Mouse (Mus musculus): ENCODE measurements around the gene Kcnk18. TPM values are rescaled to one million over a fixed set of nuclear protein-coding genes. Genes with fewer than 3 reads are reported as not detected.

Gene Kcnk18
- polyA plus RNA-seq, 1 experiment from 2014 or later, result not detected

- Histone ChIP-seq H3K4me2 (no peak overlapping the region), H3K27me3 (replicated peaks) (peaks cover 86% of the 10 kb centered on the region), H3K4me3 (no peak overlapping the region), H3K27ac (no peak overlapping the region), H3K4me1 (no peaks in the 10 kb centered on the region; the same call in 1 of the 2 replicates), H3K9me3 (replicated peaks) (no peaks in the 10 kb centered on the region), H3K36me3 (no peaks in the 10 kb centered on the region), H3K9ac (no peak overlapping the region)
- 20% methylated on average over 2 of the region's 2 CpGs for WGBS (ENCODE audit: insufficient replicate concordance)
- ATAC-seq, result no peak
Measured at GRCm38 (mm10) chr19:59192491-59192890, 26.5 kb upstream of the Kcnk18 start.

- Histone ChIP-seq H3K4me1 (no peaks in the 10 kb centered on the region; the same call in 1 of the 2 replicates), H3K4me2 (peak overlapping the region; percentile 40), H3K27me3 (replicated peaks) (peaks cover 92% of the 10 kb centered on the region), H3K36me3 (no peaks in the 10 kb centered on the region), H3K4me3 (no peak overlapping the region; the same call in 1 of the 2 replicates), H3K9me3 (replicated peaks) (no peaks in the 10 kb centered on the region), H3K27ac (no peak overlapping the region), H3K9ac (no peak overlapping the region)
- 2% methylated on average over 10 of the region's 10 CpGs for WGBS (ENCODE audit: insufficient replicate concordance)
- no peak for ATAC-seq
Measured at GRCm38 (mm10) chr19:59193456-59193855, 25.6 kb upstream of the Kcnk18 start.

- no peaks in the 10 kb centered on the region; the same call in 1 of the 2 replicates for H3K4me1 ChIP-seq
- no peak overlapping the region; the same call in 1 of the 2 replicates for H3K4me3 ChIP-seq
- no peak for ATAC-seq
- H3K36me3 ChIP-seq, result no peaks in the 10 kb centered on the region
- WGBS (ENCODE audit: insufficient replicate concordance), result 1% methylated on average over 50 of the region's 50 CpGs
- peak overlapping the region; percentile 40 for H3K4me2 ChIP-seq
- H3K9me3 ChIP-seq (replicated peaks), result 0 out of 2 replicates have a peak, but pooled peaks cover 1% of the 10 kb centered on the region
- H3K9ac ChIP-seq, result no peak overlapping the region
- no peak overlapping the region for H3K27ac ChIP-seq
- H3K27me3 ChIP-seq (replicated peaks), result peaks cover 90% of the 10 kb centered on the region
Measured at GRCm38 (mm10) chr19:59193986-59194820, 24.8 kb upstream of the Kcnk18 start.

- Histone ChIP-seq H3K4me2 (no peak overlapping the region), H3K27me3 (replicated peaks) (peaks cover 85% of the 10 kb centered on the region), H3K27ac (no peak overlapping the region), H3K9me3 (replicated peaks) (0 out of 2 replicates have a peak, but pooled peaks cover 6% of the 10 kb centered on the region), H3K9ac (no peak overlapping the region), H3K4me1 (no peaks in the 10 kb centered on the region; the same call in 1 of the 2 replicates), H3K4me3 (no peak overlapping the region), H3K36me3 (no peaks in the 10 kb centered on the region)
- 14% methylated on average over 9 of the region's 9 CpGs for WGBS (ENCODE audit: insufficient replicate concordance)
- ATAC-seq, result no peak
Measured at GRCm38 (mm10) chr19:59195181-59195770, 23.7 kb upstream of the Kcnk18 start.

DNA sequence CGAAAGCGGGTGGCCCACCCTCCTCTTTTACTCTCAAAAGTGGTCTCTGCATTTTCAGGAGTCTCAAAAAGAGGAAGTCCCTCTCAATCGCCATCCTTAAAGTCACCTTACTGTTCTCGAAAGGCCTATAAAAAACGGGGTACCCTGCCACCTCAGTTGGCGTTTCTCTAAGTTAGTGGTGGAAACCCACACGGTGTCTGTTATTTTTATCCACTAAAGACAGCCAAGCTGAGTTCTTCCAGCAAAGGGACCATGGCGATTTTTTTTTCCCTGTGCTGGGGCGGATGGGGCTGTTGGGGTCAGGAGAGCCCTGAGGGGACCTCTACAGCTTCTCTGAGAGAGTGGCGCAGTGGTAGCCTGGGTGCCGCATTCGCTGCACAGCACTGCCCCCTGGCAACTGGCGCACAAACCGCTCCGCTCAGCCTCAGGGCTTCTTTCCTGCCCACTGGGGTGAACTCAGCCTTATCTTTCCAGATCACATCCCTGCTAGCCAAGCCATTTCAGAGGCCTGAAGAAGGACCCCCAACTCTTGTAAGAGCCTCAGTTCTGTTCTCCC lies 22.8 kb upstream of the Kcnk18 start:
- Histone ChIP-seq H3K36me3 (no peaks in the 10 kb centered on the region), H3K9ac (no peak overlapping the region), H3K4me1 (no peaks in the 10 kb centered on the region; the same call in 1 of the 2 replicates), H3K4me2 (no peak overlapping the region), H3K27ac (no peak overlapping the region), H3K27me3 (replicated peaks) (peaks cover 76% of the 10 kb centered on the region), H3K4me3 (no peak overlapping the region), H3K9me3 (replicated peaks) (0 out of 2 replicates have a peak, but pooled peaks cover 7% of the 10 kb centered on the region)
- WGBS (ENCODE audit: insufficient replicate concordance), result 8% methylated on average over 15 of the region's 15 CpGs
- no peak for ATAC-seq

GRCm38 (mm10) chr19:59198161-59198560 lies 20.9 kb upstream of the Kcnk18 start:
- Histone ChIP-seq H3K27me3 (replicated peaks) (peaks cover 58% of the 10 kb centered on the region), H3K4me3 (no peak overlapping the region), H3K36me3 (no peaks in the 10 kb centered on the region), H3K9ac (no peak overlapping the region), H3K9me3 (replicated peaks) (0 out of 2 replicates have a peak, but pooled peaks cover 8% of the 10 kb centered on the region), H3K4me2 (no peak overlapping the region), H3K4me1 (no peaks in the 10 kb centered on the region; the same call in 1 of the 2 replicates), H3K27ac (no peak overlapping the region)
- WGBS (ENCODE audit: insufficient replicate concordance), result 33% methylated on average over 7 of the region's 7 CpGs
- ATAC-seq, result no peak

DNA sequence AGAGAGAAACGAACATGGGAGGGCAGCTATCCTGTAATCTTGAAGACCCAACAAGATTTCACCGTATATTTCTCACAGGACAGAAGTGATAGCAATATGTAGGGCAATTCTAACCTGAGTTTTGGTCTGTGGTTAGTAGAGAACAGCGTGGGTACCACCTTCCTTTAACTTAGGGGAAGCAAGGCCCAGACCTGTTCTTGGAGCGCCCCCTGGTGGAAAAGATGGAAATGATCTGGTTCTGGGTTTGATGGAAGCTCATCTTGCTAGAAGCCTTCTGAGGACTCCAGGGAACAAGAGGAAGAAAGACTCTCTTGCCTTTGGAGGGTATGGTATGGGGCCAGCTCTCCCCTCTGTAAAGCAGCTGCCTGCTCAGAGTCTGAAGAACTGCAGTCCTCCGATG lies 10.5 kb upstream of the Kcnk18 start:
- no peaks in the 10 kb centered on the region for H3K4me1 ChIP-seq
- peaks cover 17% of the 10 kb centered on the region; the same call in 1 of the 2 replicates for H3K27me3 ChIP-seq (replicated peaks)
- no peak overlapping the region for H3K9ac ChIP-seq
- WGBS (ENCODE audit: insufficient replicate concordance), result 15% methylated on average over 5 of the region's 5 CpGs
- no peaks in the 10 kb centered on the region for H3K36me3 ChIP-seq
- H3K27ac ChIP-seq, result no peak overlapping the region
- H3K4me3 ChIP-seq, result no peak overlapping the region
- H3K4me2 ChIP-seq, result no peak overlapping the region
- H3K9me3 ChIP-seq (replicated peaks), result no peaks in the 10 kb centered on the region
- ATAC-seq, result no peak

- ATAC-seq, result no peak
- no peak overlapping the region for H3K9ac ChIP-seq
- H3K4me3 ChIP-seq, result no peak overlapping the region
- H3K9me3 ChIP-seq (replicated peaks), result no peaks in the 10 kb centered on the region
- no peak overlapping the region for H3K27ac ChIP-seq
- H3K4me1 ChIP-seq, result no peaks in the 10 kb centered on the region
- H3K4me2 ChIP-seq, result no peak overlapping the region
- H3K36me3 ChIP-seq, result no peaks in the 10 kb centered on the region
- WGBS (ENCODE audit: insufficient replicate concordance), result 30% methylated on average over 2 of the region's 2 CpGs
- peaks cover 17% of the 10 kb centered on the region; the same call in 1 of the 2 replicates for H3K27me3 ChIP-seq (replicated peaks)
Measured at GRCm38 (mm10) chr19:59208986-59209385, 10.0 kb upstream of the Kcnk18 start.

DNA sequence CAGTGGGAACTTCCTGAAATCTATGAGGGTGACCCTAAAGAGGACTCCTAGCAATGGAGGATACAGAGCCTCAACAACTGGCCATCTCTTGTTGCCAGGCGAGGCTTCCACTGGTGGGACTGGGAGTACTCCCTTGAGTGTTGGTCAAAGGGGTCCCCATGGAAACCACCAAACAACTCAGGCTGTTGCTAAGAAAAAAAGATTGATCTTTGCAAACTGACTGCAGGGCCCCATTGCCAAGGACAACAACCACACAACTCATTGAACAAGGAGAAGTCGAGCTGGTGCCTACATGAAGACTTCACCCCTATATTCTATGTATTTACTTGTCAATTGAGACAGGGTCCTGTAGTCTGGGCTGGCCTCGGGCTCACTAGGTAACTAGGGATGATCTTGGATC lies 2.1 kb upstream of the Kcnk18 start:
- no peaks in the 10 kb centered on the region for H3K36me3 ChIP-seq
- no peak overlapping the region for H3K4me2 ChIP-seq
- no peaks in the 10 kb centered on the region for H3K9me3 ChIP-seq (replicated peaks)
- H3K9ac ChIP-seq, result no peak overlapping the region
- H3K4me1 ChIP-seq, result no peaks in the 10 kb centered on the region
- peaks cover 3% of the 10 kb centered on the region; the same call in 1 of the 2 replicates for H3K27me3 ChIP-seq (replicated peaks)
- ATAC-seq, result no peak
- WGBS (ENCODE audit: insufficient replicate concordance), result 57% methylated on average over 3 of the region's 3 CpGs
- H3K27ac ChIP-seq, result no peak overlapping the region
- H3K4me3 ChIP-seq, result no peak overlapping the region

GRCm38 (mm10) chr19:59221131-59221530 lies 2.1 kb downstream of the Kcnk18 start:
- Histone ChIP-seq H3K4me2 (no peak overlapping the region), H3K9me3 (replicated peaks) (no peaks in the 10 kb centered on the region), H3K27me3 (replicated peaks) (no peaks in the 10 kb centered on the region; the same call in 1 of the 2 replicates), H3K36me3 (no peaks in the 10 kb centered on the region), H3K27ac (no peak overlapping the region), H3K4me1 (no peaks in the 10 kb centered on the region), H3K4me3 (no peak overlapping the region), H3K9ac (no peak overlapping the region)
- no peak for ATAC-seq
- 65% methylated on average over 3 of the region's 3 CpGs for WGBS (ENCODE audit: insufficient replicate concordance)

GRCm38 (mm10) chr19:59228376-59228775 lies 9.4 kb downstream of the Kcnk18 start:
- Histone ChIP-seq H3K4me3 (no peak overlapping the region), H3K4me2 (no peak overlapping the region), H3K9ac (no peak overlapping the region), H3K27ac (no peak overlapping the region), H3K4me1 (no peaks in the 10 kb centered on the region), H3K9me3 (replicated peaks) (no peaks in the 10 kb centered on the region), H3K27me3 (replicated peaks) (no peaks in the 10 kb centered on the region), H3K36me3 (no peaks in the 10 kb centered on the region)
- no peak for ATAC-seq
- WGBS (ENCODE audit: insufficient replicate concordance), result 46% methylated on average over 3 of the region's 3 CpGs

DNA sequence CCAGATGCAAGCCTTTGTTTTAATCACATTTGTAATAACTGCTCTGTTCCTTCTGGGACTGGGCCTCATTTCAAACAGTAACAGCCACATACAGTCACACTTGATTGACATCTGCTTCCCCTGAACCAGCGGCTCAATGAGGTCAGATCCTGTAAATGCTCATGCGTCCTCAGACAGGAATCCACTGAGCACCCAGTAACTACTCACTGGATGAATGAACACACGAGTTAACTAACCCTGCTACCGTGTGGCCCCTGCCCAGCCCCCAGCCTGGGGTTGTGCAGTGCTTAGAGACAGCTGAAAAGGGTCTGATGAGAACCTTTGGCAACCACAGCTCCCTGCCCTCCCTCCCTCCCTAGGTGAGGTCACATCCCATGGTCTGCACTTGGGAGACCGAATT lies 13.8 kb downstream of the Kcnk18 start:
- no peak overlapping the region for H3K9ac ChIP-seq
- no peaks in the 10 kb centered on the region for H3K4me1 ChIP-seq
- no peak overlapping the region for H3K4me2 ChIP-seq
- no peak for ATAC-seq
- H3K9me3 ChIP-seq (replicated peaks), result no peaks in the 10 kb centered on the region
- H3K27me3 ChIP-seq (replicated peaks), result peaks cover 3% of the 10 kb centered on the region; the same call in 1 of the 2 replicates
- no peak overlapping the region for H3K27ac ChIP-seq
- H3K4me3 ChIP-seq, result no peak overlapping the region
- WGBS (ENCODE audit: insufficient replicate concordance), result 47% methylated on average over 5 of the region's 5 CpGs
- H3K36me3 ChIP-seq, result no peaks in the 10 kb centered on the region
